Mouse (Mus musculus) heart, embryonic 11.5 days (tissue): ENCODE data around the gene Samd5. TPM values are rescaled to one million over a fixed set of nuclear protein-coding genes. Genes with fewer than 3 reads are reported as not detected.

Experiments
- ATAC-seq: fragments of 200-750 bp; cut with Nextera tagmentation; replicated peaks from 2 replicates; pipeline ENCODE4 v1.8.0; 2017; ENCODE audit warnings: moderate library complexity; ENCODE audit not compliant: insufficient number of reproducible peaks, low FRiP score, low TSS enrichment
- H3K27ac ChIP-seq: fragments of 300-500 bp; sonication (generic); 2 replicates; pipeline ENCODE4 v1.5.1; 2014; ENCODE audit warnings: mild to moderate bottlenecking, low read depth, low read length
- H3K27me3 ChIP-seq: fragments of 300-500 bp; sonication (generic); 2 replicates; pipeline ENCODE4 v1.6.1; 2014; ENCODE audit warnings: mild to moderate bottlenecking, low read length, mixed read lengths; ENCODE audit not compliant: control insufficient read depth, insufficient read depth
- H3K36me3 ChIP-seq: fragments of 300-500 bp; sonication (generic); 2 replicates; pipeline ENCODE4 v1.6.1; 2014; ENCODE audit warnings: mild to moderate bottlenecking, low read length, moderate library complexity, mixed read lengths; ENCODE audit not compliant: control insufficient read depth, insufficient read depth
- H3K4me1 ChIP-seq: fragments of 300-500 bp; sonication (generic); 2 replicates; pipeline ENCODE4 v1.6.1; 2014; ENCODE audit warnings: low read length; ENCODE audit not compliant: control insufficient read depth, insufficient read depth
- H3K4me2 ChIP-seq: fragments of 300-500 bp; sonication (generic); 2 replicates; pipeline ENCODE4 v1.6.1; 2014; ENCODE audit warnings: mild to moderate bottlenecking, moderate library complexity
- H3K4me3 ChIP-seq: fragments of 300-500 bp; sonication (generic); 2 replicates; pipeline ENCODE4 v1.5.1; 2014; ENCODE audit warnings: low read depth, low read length
- H3K9ac ChIP-seq: fragments of 300-500 bp; sonication (generic); 2 replicates; pipeline ENCODE4 v1.6.1; 2014; ENCODE audit warnings: mild to moderate bottlenecking, low read depth, low read length, moderate library complexity
- H3K9me3 ChIP-seq: fragments of 300-500 bp; sonication (generic); replicated peaks from 2 replicates; pipeline ENCODE4 v1.6.1; 2016; ENCODE audit warnings: low read length; ENCODE audit not compliant: control insufficient read depth
- WGBS: fragments of 180-500 bp; shearing (Covaris S2); extraction: QIAGEN DNeasy Blood & Tissue Kit; methylation state at CpG from one replicate; pipeline ENCODE4 v1.1.7; 2014; ENCODE audit not compliant: insufficient replicate concordance; 5-methylcytosine and 5-hydroxymethylcytosine counted together
- polyA plus RNA-seq: library from polyadenylated mRNA; unstranded; fragments of >200 nt; fragmentation: Nextera tagmentation; extraction: Ambion mirVana; gene quantifications from 2 replicates; pipeline ENCODE4 v1.2.1, GENCODE M21; 2014

Gene Samd5
- polyA plus RNA-seq, 1 experiment from 2014 or later, result 4.2 TPM

- no peak overlapping the region for H3K4me3 ChIP-seq
- WGBS, result 87% methylated on average over 5 of the region's 5 CpGs
- no peak overlapping the region for H3K4me2 ChIP-seq
- no peak for ATAC-seq
- peaks cover 3% of the 10 kb centered on the region; the same call in 1 of the 2 replicates for H3K27me3 ChIP-seq
- H3K9me3 ChIP-seq, result no peaks in the 10 kb centered on the region
- 0 out of 2 replicates have a peak, but pooled peaks cover 3% of the 10 kb centered on the region for H3K4me1 ChIP-seq
- no peak overlapping the region for H3K9ac ChIP-seq
- H3K36me3 ChIP-seq, result no peaks in the 10 kb centered on the region
- H3K27ac ChIP-seq, result no peak overlapping the region
These were observed 2.3 kb downstream of the Samd5 start for GRCm38 (mm10) chr10:9672751-9673150.

DNA sequence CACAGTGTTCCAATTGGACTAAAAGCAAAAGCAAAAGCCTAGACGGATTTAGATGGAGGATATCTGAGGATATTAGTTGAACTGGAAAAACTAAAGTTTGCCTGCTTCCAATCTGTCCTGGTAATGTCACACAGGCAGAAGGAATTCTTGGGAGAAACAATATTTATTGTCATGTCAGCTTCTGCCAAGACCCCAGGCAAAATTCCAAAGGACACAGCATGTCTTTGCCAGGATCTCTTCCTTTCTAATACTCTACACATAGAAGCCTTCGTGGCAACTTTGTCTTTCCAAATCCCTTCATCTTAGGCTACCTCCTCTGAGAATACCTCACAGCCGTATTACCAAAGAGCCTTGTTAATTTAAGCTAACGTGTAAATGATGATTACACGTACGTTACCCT is 4.7 kb downstream of the Samd5 start:
- Histone ChIP-seq H3K27ac (no peak overlapping the region), H3K9me3 (no peaks in the 10 kb centered on the region), H3K27me3 (no peaks in the 10 kb centered on the region; the same call in 1 of the 2 replicates), H3K4me1 (no peaks in the 10 kb centered on the region), H3K36me3 (no peaks in the 10 kb centered on the region), H3K9ac (no peak overlapping the region), H3K4me3 (no peak overlapping the region), H3K4me2 (no peak overlapping the region)
- WGBS, result 76% methylated on average over 6 of the region's 6 CpGs
- ATAC-seq, result no peak

DNA sequence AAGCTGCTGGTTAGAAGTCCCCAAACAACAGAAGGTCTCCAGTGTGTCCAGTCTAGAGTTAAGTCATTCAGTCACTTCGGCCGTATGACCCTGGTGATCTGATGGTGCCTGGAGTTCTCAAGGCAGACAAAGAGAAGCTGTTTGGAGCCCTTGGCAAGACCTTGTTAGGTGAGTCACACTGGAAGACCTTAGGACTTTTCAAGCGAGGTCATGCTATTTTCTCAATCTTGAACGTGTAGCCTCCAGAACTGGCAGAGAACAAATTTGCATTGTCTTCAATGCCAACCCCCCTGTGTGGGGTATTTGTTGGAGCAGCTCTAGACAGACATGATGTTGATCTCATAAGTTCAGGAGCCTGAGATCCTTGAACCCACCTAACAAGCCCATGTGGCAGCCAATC is 6.2 kb downstream of the Samd5 start:
- Histone ChIP-seq H3K4me2 (no peak overlapping the region), H3K27ac (no peak overlapping the region), H3K9ac (no peak overlapping the region), H3K9me3 (no peaks in the 10 kb centered on the region), H3K4me3 (no peak overlapping the region), H3K4me1 (no peaks in the 10 kb centered on the region), H3K36me3 (no peaks in the 10 kb centered on the region), H3K27me3 (no peaks in the 10 kb centered on the region; the same call in 1 of the 2 replicates)
- ATAC-seq, result no peak
- WGBS, result 69% methylated on average over 4 of the region's 4 CpGs

DNA sequence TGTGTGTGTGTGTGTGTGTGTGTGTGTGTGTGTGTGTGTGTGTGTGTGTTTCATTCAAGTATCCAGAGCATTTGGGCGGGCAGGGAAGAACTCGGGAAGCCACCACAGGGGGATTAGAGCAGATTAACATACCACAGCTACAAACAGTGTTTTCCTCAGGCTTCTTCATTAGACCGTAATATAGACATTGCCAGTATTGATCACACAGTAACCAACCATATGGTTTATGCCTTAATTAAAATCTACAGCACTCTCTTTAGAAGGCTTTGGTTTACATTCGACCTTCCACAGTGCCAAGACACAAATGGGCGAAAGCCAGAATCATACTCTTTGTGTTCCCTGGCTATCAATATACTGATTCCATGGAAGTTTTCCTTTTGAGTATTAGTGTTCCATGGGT is 22.1 kb downstream of the Samd5 start:
- Histone ChIP-seq H3K9me3 (no peaks in the 10 kb centered on the region), H3K36me3 (no peaks in the 10 kb centered on the region), H3K27ac (no peak overlapping the region), H3K9ac (no peak overlapping the region), H3K4me3 (no peak overlapping the region), H3K27me3 (no peaks in the 10 kb centered on the region), H3K4me1 (peaks cover 3% of the 10 kb centered on the region; the same call in 1 of the 2 replicates), H3K4me2 (no peak overlapping the region)
- no peak for ATAC-seq
- WGBS, result 82% methylated on average over 5 of the region's 5 CpGs

GRCm38 (mm10) chr10:9650050-9650825 is 24.8 kb downstream of the Samd5 start:
- Histone ChIP-seq H3K4me1 (peaks cover 3% of the 10 kb centered on the region; the same call in 1 of the 2 replicates), H3K9ac (no peak overlapping the region), H3K4me2 (no peak overlapping the region), H3K4me3 (no peak overlapping the region), H3K9me3 (no peaks in the 10 kb centered on the region), H3K27ac (no peak overlapping the region), H3K27me3 (no peaks in the 10 kb centered on the region), H3K36me3 (no peaks in the 10 kb centered on the region)
- no peak for ATAC-seq
- 55% methylated on average over 6 of the region's 6 CpGs for WGBS

GRCm38 (mm10) chr10:9648464-9648863 is 26.5 kb downstream of the Samd5 start:
- 0 out of 2 replicates have a peak, but pooled peaks have one; percentile 10 for ATAC-seq
- no peaks in the 10 kb centered on the region for H3K36me3 ChIP-seq
- WGBS, result 40% methylated on average over 2 of the region's 2 CpGs

GRCm38 (mm10) chr10:9647741-9648140 is 27.3 kb downstream of the Samd5 start:
- H3K9ac ChIP-seq, result no peak overlapping the region
- no peak for ATAC-seq
- WGBS, result 66% methylated on average over 6 of the region's 6 CpGs
- H3K4me1 ChIP-seq, result peaks cover 3% of the 10 kb centered on the region; the same call in 1 of the 2 replicates
- no peaks in the 10 kb centered on the region for H3K36me3 ChIP-seq
- H3K9me3 ChIP-seq, result no peaks in the 10 kb centered on the region
- H3K27ac ChIP-seq, result no peak overlapping the region
- no peak overlapping the region for H3K4me3 ChIP-seq
- no peaks in the 10 kb centered on the region for H3K27me3 ChIP-seq
- H3K4me2 ChIP-seq, result no peak overlapping the region

More at GRCm38 (mm10) chr10:9648464-9648863, 26.5 kb downstream of the Samd5 start:
- no peak overlapping the region for H3K4me3 ChIP-seq
- H3K27me3 ChIP-seq, result no peaks in the 10 kb centered on the region
- peaks cover 3% of the 10 kb centered on the region; the same call in 1 of the 2 replicates for H3K4me1 ChIP-seq
- H3K4me2 ChIP-seq, result no peak overlapping the region
- no peaks in the 10 kb centered on the region for H3K9me3 ChIP-seq
- H3K27ac ChIP-seq, result no peak overlapping the region
- H3K9ac ChIP-seq, result no peak overlapping the region

DNA sequence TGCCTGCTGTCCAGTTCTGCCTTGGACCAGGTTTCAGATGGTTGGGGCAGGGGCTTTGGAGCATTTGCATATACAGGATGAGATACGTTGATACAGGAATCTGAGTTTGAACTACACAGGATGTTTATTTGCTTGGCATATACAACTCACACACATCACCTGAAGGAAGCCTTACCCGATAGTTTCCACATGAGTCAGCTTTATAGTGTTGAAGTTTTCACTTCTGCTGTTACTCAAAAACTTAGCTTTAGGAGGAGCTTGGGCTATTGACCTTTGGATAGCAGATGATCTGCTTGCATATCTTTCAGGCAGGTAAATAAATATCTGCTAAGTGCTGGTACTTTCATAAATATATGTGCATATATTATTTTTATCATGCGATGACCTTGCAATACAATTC is 28.6 kb downstream of the Samd5 start:
- H3K27me3 ChIP-seq, result no peaks in the 10 kb centered on the region
- H3K4me1 ChIP-seq, result peaks cover 3% of the 10 kb centered on the region; the same call in 1 of the 2 replicates
- no peak overlapping the region for H3K27ac ChIP-seq
- H3K9ac ChIP-seq, result no peak overlapping the region
- no peak for ATAC-seq
- H3K9me3 ChIP-seq, result no peaks in the 10 kb centered on the region
- H3K4me2 ChIP-seq, result no peak overlapping the region
- no peak overlapping the region for H3K4me3 ChIP-seq
- H3K36me3 ChIP-seq, result no peaks in the 10 kb centered on the region
- 77% methylated on average over 3 of the region's 3 CpGs for WGBS

DNA sequence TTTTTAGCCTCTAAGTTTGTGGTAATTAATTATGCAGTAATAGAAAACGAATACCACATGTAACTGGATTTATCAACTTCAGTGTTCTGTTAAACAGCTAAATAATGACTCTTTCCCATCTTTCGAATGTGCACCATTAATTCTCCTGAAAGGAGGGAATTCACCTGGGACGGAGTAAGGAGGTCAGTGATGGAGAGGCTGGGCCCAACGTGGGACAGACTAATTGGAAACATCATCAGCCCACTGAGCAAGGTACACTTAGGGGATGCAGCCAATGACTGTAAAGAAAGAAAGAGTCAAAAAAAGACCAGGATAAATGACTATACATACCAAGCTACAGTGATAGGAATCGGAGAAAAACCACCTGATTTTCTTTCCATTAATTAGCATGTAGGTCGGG is 31.5 kb downstream of the Samd5 start:
- H3K9me3 ChIP-seq, result no peaks in the 10 kb centered on the region
- no peak overlapping the region for H3K27ac ChIP-seq
- no peaks in the 10 kb centered on the region for H3K36me3 ChIP-seq
- H3K4me1 ChIP-seq, result no peaks in the 10 kb centered on the region
- H3K9ac ChIP-seq, result no peak overlapping the region
- no peaks in the 10 kb centered on the region for H3K27me3 ChIP-seq
- H3K4me2 ChIP-seq, result no peak overlapping the region
- WGBS, result 78% methylated on average over 6 of the region's 6 CpGs
- ATAC-seq, result no peak
- no peak overlapping the region for H3K4me3 ChIP-seq
